Mouse (Mus musculus) midbrain, embryonic 10.5 days (tissue): Measurements from ENCODE around the gene Smim4. TPM values are rescaled to one million over a fixed set of nuclear protein-coding genes. Genes with fewer than 3 reads are reported as not detected.

Experiments used
- DNase-seq: peaks from one replicate; pipeline ENCODE4 v3.0.0-alpha.2; 2017; ENCODE audit warnings: low spot score
- H3K27ac ChIP-seq: fragments of 300-500 bp; sonication (generic); replicated peaks from 2 replicates; pipeline ENCODE4 v1.5.1; 2016; ENCODE audit warnings: mild to moderate bottlenecking
- H3K27me3 ChIP-seq: fragments of 300-500 bp; sonication (generic); 2 replicates; pipeline ENCODE4 v1.6.1; 2016; ENCODE audit warnings: low read depth, mild to moderate bottlenecking; ENCODE audit not compliant: poor library complexity, severe bottlenecking
- H3K36me3 ChIP-seq: fragments of 300-500 bp; sonication (generic); 2 replicates; pipeline ENCODE4 v1.6.1; 2016; ENCODE audit warnings: mild to moderate bottlenecking, moderate library complexity
- H3K4me1 ChIP-seq: fragments of 300-500 bp; sonication (generic); 2 replicates; pipeline ENCODE4 v1.6.1; 2016
- H3K4me3 ChIP-seq: fragments of 300-500 bp; sonication (generic); 2 replicates; pipeline ENCODE4 v1.5.1; 2016; ENCODE audit warnings: mild to moderate bottlenecking, moderate library complexity
- H3K9me3 ChIP-seq: fragments of 300-500 bp; sonication (generic); replicated peaks from 2 replicates; pipeline ENCODE4 v1.6.1; 2016; ENCODE audit warnings: mild to moderate bottlenecking
- WGBS: fragments of 180-500 bp; shearing (Covaris S2); methylation state at CpG from one replicate; pipeline ENCODE4 v1.1.7; 2016; 5-methylcytosine and 5-hydroxymethylcytosine counted together
- polyA plus RNA-seq: library from polyadenylated mRNA; unstranded; fragments of >200 nt; fragmentation: Nextera tagmentation; extraction: Ambion mirVana; gene quantifications from 2 replicates; pipeline ENCODE4 v1.2.1, GENCODE M21; 2016

Smim4 gene
- polyA plus RNA-seq, 1 experiment from 2014 or later = 64.3 TPM

GRCm38 (mm10) chr14:31165010-31165409 lies 36.3 kb upstream of the Smim4 start:
- Histone ChIP-seq H3K27ac (no peak overlapping the region), H3K9me3 (no peaks in the 10 kb centered on the region), H3K36me3 (peaks cover 6% of the 10 kb centered on the region), H3K27me3 (no peaks in the 10 kb centered on the region), H3K4me3 (no peak overlapping the region), H3K4me1 (peaks cover 37% of the 10 kb centered on the region)
- DNase-seq = no peak
- 79% methylated on average over 2 of the region's 2 CpGs for WGBS

- no peak overlapping the region for H3K27ac ChIP-seq
- DNase-seq = no peak
- no peak overlapping the region for H3K4me3 ChIP-seq
- H3K4me1 ChIP-seq = peaks cover 37% of the 10 kb centered on the region
- H3K9me3 ChIP-seq = no peaks in the 10 kb centered on the region
- no peaks in the 10 kb centered on the region for H3K27me3 ChIP-seq
- H3K36me3 ChIP-seq = no peaks in the 10 kb centered on the region
- WGBS = 87% methylated on average over 8 of the region's 8 CpGs
Measured at GRCm38 (mm10) chr14:31164067-31164466, 35.3 kb upstream of the Smim4 start.

- H3K4me1 ChIP-seq = peaks cover 29% of the 10 kb centered on the region
- no peaks in the 10 kb centered on the region for H3K9me3 ChIP-seq
- 79% methylated on average over 10 of the region's 10 CpGs for WGBS
- no peak overlapping the region for H3K4me3 ChIP-seq
- no peak for DNase-seq
- no peaks in the 10 kb centered on the region for H3K36me3 ChIP-seq
- no peaks in the 10 kb centered on the region for H3K27me3 ChIP-seq
- H3K27ac ChIP-seq = no peak overlapping the region
Measured at GRCm38 (mm10) chr14:31161638-31162037, 32.9 kb upstream of the Smim4 start.

- Histone ChIP-seq H3K9me3 (no peaks in the 10 kb centered on the region), H3K27me3 (no peaks in the 10 kb centered on the region), H3K4me1 (peaks cover 25% of the 10 kb centered on the region), H3K27ac (no peak overlapping the region), H3K36me3 (no peaks in the 10 kb centered on the region), H3K4me3 (no peak overlapping the region)
- no peak for DNase-seq
- WGBS = 89% methylated on average over 7 of the region's 7 CpGs
Measured at GRCm38 (mm10) chr14:31161191-31161590, 32.4 kb upstream of the Smim4 start.

- Histone ChIP-seq H3K4me1 (peaks cover 19% of the 10 kb centered on the region), H3K9me3 (no peaks in the 10 kb centered on the region), H3K4me3 (no peak overlapping the region), H3K27me3 (no peaks in the 10 kb centered on the region), H3K36me3 (no peaks in the 10 kb centered on the region), H3K27ac (no peak overlapping the region)
- 86% methylated on average over 27 of the region's 27 CpGs for WGBS
- DNase-seq = no peak
Measured at GRCm38 (mm10) chr14:31160196-31161150, 31.7 kb upstream of the Smim4 start.

- H3K27me3 ChIP-seq = no peaks in the 10 kb centered on the region
- no peak overlapping the region for H3K27ac ChIP-seq
- 0 out of 2 replicates have a peak, but pooled peaks cover 3% of the 10 kb centered on the region for H3K4me1 ChIP-seq
- peaks cover 30% of the 10 kb centered on the region for H3K36me3 ChIP-seq
- no peak overlapping the region for H3K4me3 ChIP-seq
- WGBS = 91% methylated on average over 11 of the region's 11 CpGs
- H3K9me3 ChIP-seq = no peaks in the 10 kb centered on the region
- DNase-seq = no peak
Measured at GRCm38 (mm10) chr14:31145694-31146093, 16.9 kb upstream of the Smim4 start.

- H3K4me1 ChIP-seq = 0 out of 2 replicates have a peak, but pooled peaks cover 5% of the 10 kb centered on the region
- H3K27me3 ChIP-seq = no peaks in the 10 kb centered on the region
- 95% methylated on average over 14 of the region's 14 CpGs for WGBS
- no peak overlapping the region for H3K4me3 ChIP-seq
- H3K27ac ChIP-seq = no peak overlapping the region
- no peaks in the 10 kb centered on the region for H3K9me3 ChIP-seq
- H3K36me3 ChIP-seq = peaks cover 76% of the 10 kb centered on the region
- no peak for DNase-seq
Measured at GRCm38 (mm10) chr14:31141011-31141410, 12.3 kb upstream of the Smim4 start.

- H3K36me3 ChIP-seq = peaks cover 85% of the 10 kb centered on the region
- no peak overlapping the region for H3K27ac ChIP-seq
- 96% methylated on average over 15 of the region's 15 CpGs for WGBS
- no peaks in the 10 kb centered on the region for H3K27me3 ChIP-seq
- H3K9me3 ChIP-seq = no peaks in the 10 kb centered on the region
- 0 out of 2 replicates have a peak, but pooled peaks cover 5% of the 10 kb centered on the region for H3K4me1 ChIP-seq
- no peak for DNase-seq
- H3K4me3 ChIP-seq = no peak overlapping the region
Measured at GRCm38 (mm10) chr14:31140141-31140540, 11.4 kb upstream of the Smim4 start.

GRCm38 (mm10) chr14:31139666-31140065 lies 10.9 kb upstream of the Smim4 start:
- no peak for DNase-seq
- Histone ChIP-seq H3K9me3 (no peaks in the 10 kb centered on the region), H3K4me3 (no peak overlapping the region), H3K36me3 (peaks cover 90% of the 10 kb centered on the region), H3K4me1 (0 out of 2 replicates have a peak, but pooled peaks cover 5% of the 10 kb centered on the region), H3K27ac (no peak overlapping the region), H3K27me3 (no peaks in the 10 kb centered on the region)
- WGBS = 92% methylated on average over 12 of the region's 12 CpGs

GRCm38 (mm10) chr14:31138897-31139429 lies 10.2 kb upstream of the Smim4 start:
- H3K4me3 ChIP-seq = no peak overlapping the region
- H3K27ac ChIP-seq = no peak overlapping the region
- 0 out of 2 replicates have a peak, but pooled peaks cover 5% of the 10 kb centered on the region for H3K4me1 ChIP-seq
- 98% methylated on average over 9 of the region's 9 CpGs for WGBS
- no peak for DNase-seq
- peaks cover 97% of the 10 kb centered on the region for H3K36me3 ChIP-seq
- H3K27me3 ChIP-seq = no peaks in the 10 kb centered on the region
- no peaks in the 10 kb centered on the region for H3K9me3 ChIP-seq

- Histone ChIP-seq H3K27me3 (no peaks in the 10 kb centered on the region), H3K4me3 (no peak overlapping the region), H3K4me1 (peaks cover 10% of the 10 kb centered on the region), H3K27ac (no peak overlapping the region), H3K9me3 (no peaks in the 10 kb centered on the region), H3K36me3 (peaks cover 100% of the 10 kb centered on the region)
- no peak for DNase-seq
- 88% methylated on average over 33 of the region's 35 CpGs for WGBS
Measured at GRCm38 (mm10) chr14:31138219-31138896, 9.6 kb upstream of the Smim4 start.

- Histone ChIP-seq H3K27me3 (no peaks in the 10 kb centered on the region), H3K27ac (no peak overlapping the region), H3K9me3 (no peaks in the 10 kb centered on the region), H3K36me3 (peaks cover 100% of the 10 kb centered on the region), H3K4me1 (peaks cover 16% of the 10 kb centered on the region), H3K4me3 (no peak overlapping the region)
- no peak for DNase-seq
- 84% methylated on average over 11 of the region's 11 CpGs for WGBS
Measured at GRCm38 (mm10) chr14:31137791-31138190, 9.0 kb upstream of the Smim4 start.

GRCm38 (mm10) chr14:31137281-31137595 lies 8.5 kb upstream of the Smim4 start:
- H3K4me1 ChIP-seq = peaks cover 21% of the 10 kb centered on the region
- DNase-seq = no peak
- peaks cover 98% of the 10 kb centered on the region for H3K36me3 ChIP-seq
- WGBS = 93% methylated on average over 10 of the region's 10 CpGs
- H3K4me3 ChIP-seq = no peak overlapping the region
- no peaks in the 10 kb centered on the region for H3K27me3 ChIP-seq
- no peaks in the 10 kb centered on the region for H3K9me3 ChIP-seq
- H3K27ac ChIP-seq = no peak overlapping the region
